Mouse (Mus musculus) neural tube, embryonic 14.5 days (tissue): Measurements from ENCODE around the gene Ncbp3. TPM values are rescaled to one million over a fixed set of nuclear protein-coding genes. Genes with fewer than 3 reads are reported as not detected.

Experiments used
- ATAC-seq: fragments of 200-750 bp; cut with Nextera tagmentation; 2 replicates; pipeline ENCODE4 v1.8.0; 2017; ENCODE audit warnings: low read depth, mild to moderate bottlenecking, moderate TSS enrichment, moderate library complexity
- H3K27ac ChIP-seq: fragments of 300-500 bp; sonication (generic); 2 replicates; pipeline ENCODE4 v1.5.1; 2014; ENCODE audit warnings: low read depth, mild to moderate bottlenecking, control low read depth, low read length, moderate library complexity, mixed read lengths
- H3K27me3 ChIP-seq: fragments of 300-500 bp; sonication (generic); 2 replicates; pipeline ENCODE4 v1.6.1; 2014; ENCODE audit warnings: low read length; ENCODE audit not compliant: control insufficient read depth, insufficient read depth
- H3K36me3 ChIP-seq: fragments of 300-500 bp; sonication (generic); 2 replicates; pipeline ENCODE4 v1.6.1; 2014; ENCODE audit warnings: low read length, mixed read lengths; ENCODE audit not compliant: control insufficient read depth, insufficient read depth
- H3K4me1 ChIP-seq: fragments of 300-500 bp; sonication (generic); 2 replicates; pipeline ENCODE4 v1.6.1; 2014; ENCODE audit warnings: low read length; ENCODE audit not compliant: control insufficient read depth, insufficient read depth
- H3K4me2 ChIP-seq: fragments of 300-500 bp; sonication (generic); 2 replicates; pipeline ENCODE4 v1.6.1; 2014; ENCODE audit warnings: mild to moderate bottlenecking, low read depth, low read length, control low read depth
- H3K4me3 ChIP-seq: fragments of 300-500 bp; sonication (generic); 2 replicates; pipeline ENCODE4 v1.5.1; 2014; ENCODE audit warnings: low read depth, low read length, control low read depth, mixed read lengths
- H3K9ac ChIP-seq: fragments of 300-500 bp; sonication (generic); replicated peaks from 2 replicates; pipeline ENCODE4 v1.6.1; 2014; ENCODE audit warnings: low read depth, mild to moderate bottlenecking, control low read depth, low read length, mixed read lengths
- H3K9me3 ChIP-seq: fragments of 300-500 bp; sonication (generic); 2 replicates; pipeline ENCODE4 v1.6.1; 2016; ENCODE audit warnings: low read length; ENCODE audit not compliant: control insufficient read depth
- WGBS: fragments of 180-500 bp; shearing (Covaris S2); extraction: QIAGEN DNeasy Blood & Tissue Kit; methylation state at CpG from one replicate; pipeline ENCODE4 v1.1.7; 2014; 5-methylcytosine and 5-hydroxymethylcytosine counted together
- polyA plus RNA-seq: library from polyadenylated mRNA; unstranded; fragments of >200 nt; fragmentation: Nextera tagmentation; extraction: Ambion mirVana; gene quantifications from 2 replicates; pipeline ENCODE4 v1.2.1, GENCODE M21; 2014

The Ncbp3 gene
- polyA plus RNA-seq, 1 experiment from 2014 or later, result 9.6 TPM

- Histone ChIP-seq H3K27me3 (0 out of 2 replicates have a peak, but pooled peaks cover 4% of the 10 kb centered on the region), H3K4me2 (no peak overlapping the region), H3K36me3 (no peaks in the 10 kb centered on the region; the same call in 1 of the 2 replicates), H3K4me1 (peaks cover 8% of the 10 kb centered on the region; the same call in 1 of the 2 replicates), H3K9ac (0 out of 2 replicates have a peak overlapping the region, but pooled peaks have one; percentile 16), H3K27ac (no peak overlapping the region), H3K9me3 (no peaks in the 10 kb centered on the region), H3K4me3 (no peak overlapping the region)
- 72% methylated on average over 7 of the region's 7 CpGs for WGBS
- ATAC-seq, result no peak
These were observed 23.2 kb upstream of the Ncbp3 start for GRCm38 (mm10) chr11:73024236-73024904.

- H3K4me1 ChIP-seq, result peaks cover 4% of the 10 kb centered on the region; the same call in 1 of the 2 replicates
- no peak overlapping the region for H3K4me2 ChIP-seq
- no peak overlapping the region for H3K4me3 ChIP-seq
- ATAC-seq, result no peak
- H3K9ac ChIP-seq, result no peak overlapping the region
- no peaks in the 10 kb centered on the region for H3K9me3 ChIP-seq
- no peaks in the 10 kb centered on the region for H3K27me3 ChIP-seq
- 55% methylated on average over 8 of the region's 8 CpGs for WGBS
- no peaks in the 10 kb centered on the region; the same call in 1 of the 2 replicates for H3K36me3 ChIP-seq
- no peak overlapping the region for H3K27ac ChIP-seq
These were observed 20.6 kb upstream of the Ncbp3 start for GRCm38 (mm10) chr11:73026961-73027360.

- ATAC-seq, result peak; percentile 96
- Histone ChIP-seq H3K4me1 (peaks cover 4% of the 10 kb centered on the region; the same call in 1 of the 2 replicates), H3K9ac (peak overlapping the region; percentile 51), H3K27me3 (no peaks in the 10 kb centered on the region), H3K4me3 (peak overlapping the region; percentile 29), H3K4me2 (peak overlapping the region; percentile 54), H3K36me3 (no peaks in the 10 kb centered on the region; the same call in 1 of the 2 replicates), H3K9me3 (no peaks in the 10 kb centered on the region), H3K27ac (peak overlapping the region; percentile 77)
- 27% methylated on average over 20 of the region's 20 CpGs for WGBS
These were observed 16.6 kb upstream of the Ncbp3 start for GRCm38 (mm10) chr11:73030821-73031498.

- no peaks in the 10 kb centered on the region for H3K9me3 ChIP-seq
- H3K4me1 ChIP-seq, result peaks cover 4% of the 10 kb centered on the region; the same call in 1 of the 2 replicates
- peak overlapping the region; percentile 54 for H3K4me2 ChIP-seq
- ATAC-seq, result peak; percentile 31; the same call in 1 of the 2 replicates
- no peaks in the 10 kb centered on the region for H3K27me3 ChIP-seq
- WGBS, result 39% methylated on average over 5 of the region's 5 CpGs
- H3K27ac ChIP-seq, result peak overlapping the region; percentile 77
- H3K36me3 ChIP-seq, result no peaks in the 10 kb centered on the region; the same call in 1 of the 2 replicates
- H3K4me3 ChIP-seq, result no peak overlapping the region
- H3K9ac ChIP-seq, result peak overlapping the region; percentile 51; the same call in 1 of the 2 replicates
These were observed 16.0 kb upstream of the Ncbp3 start for GRCm38 (mm10) chr11:73031536-73031935.

GRCm38 (mm10) chr11:73036077-73036476 is 11.5 kb upstream of the Ncbp3 start:
- Histone ChIP-seq H3K4me1 (peaks cover 3% of the 10 kb centered on the region; the same call in 1 of the 2 replicates), H3K9ac (no peak overlapping the region), H3K36me3 (peaks cover 18% of the 10 kb centered on the region), H3K27ac (no peak overlapping the region), H3K9me3 (no peaks in the 10 kb centered on the region), H3K27me3 (no peaks in the 10 kb centered on the region), H3K4me2 (no peak overlapping the region), H3K4me3 (no peak overlapping the region)
- no peak for ATAC-seq
- WGBS, result 81% methylated on average over 7 of the region's 7 CpGs

- no peak overlapping the region for H3K4me3 ChIP-seq
- no peak overlapping the region for H3K4me2 ChIP-seq
- peaks cover 18% of the 10 kb centered on the region for H3K36me3 ChIP-seq
- no peak overlapping the region for H3K27ac ChIP-seq
- 29% methylated on average over 6 of the region's 6 CpGs for WGBS
- H3K4me1 ChIP-seq, result no peaks in the 10 kb centered on the region
- no peaks in the 10 kb centered on the region for H3K27me3 ChIP-seq
- H3K9me3 ChIP-seq, result no peaks in the 10 kb centered on the region
- no peak for ATAC-seq
- no peak overlapping the region for H3K9ac ChIP-seq
These were observed 10.7 kb upstream of the Ncbp3 start for GRCm38 (mm10) chr11:73036889-73037288.

- H3K4me1 ChIP-seq, result no peaks in the 10 kb centered on the region
- H3K4me2 ChIP-seq, result no peak overlapping the region
- 100% methylated on average over 3 of the region's 3 CpGs for WGBS
- ATAC-seq, result no peak
- H3K9me3 ChIP-seq, result no peaks in the 10 kb centered on the region
- H3K4me3 ChIP-seq, result no peak overlapping the region
- H3K27me3 ChIP-seq, result no peaks in the 10 kb centered on the region
- peaks cover 18% of the 10 kb centered on the region for H3K36me3 ChIP-seq
- no peak overlapping the region for H3K9ac ChIP-seq
- no peak overlapping the region for H3K27ac ChIP-seq
These were observed 9.9 kb upstream of the Ncbp3 start for GRCm38 (mm10) chr11:73037691-73038090.

GRCm38 (mm10) chr11:73039102-73039799 is 8.3 kb upstream of the Ncbp3 start:
- Histone ChIP-seq H3K9me3 (no peaks in the 10 kb centered on the region), H3K9ac (no peak overlapping the region), H3K27me3 (no peaks in the 10 kb centered on the region), H3K4me1 (no peaks in the 10 kb centered on the region), H3K36me3 (peaks cover 18% of the 10 kb centered on the region), H3K4me3 (no peak overlapping the region), H3K4me2 (no peak overlapping the region), H3K27ac (no peak overlapping the region)
- 67% methylated on average over 9 of the region's 9 CpGs for WGBS
- ATAC-seq, result peak; percentile 67; the same call in 1 of the 2 replicates
